Mouse (Mus musculus): Measurements from ENCODE around the gene Naa38.

Gene Naa38

DNA sequence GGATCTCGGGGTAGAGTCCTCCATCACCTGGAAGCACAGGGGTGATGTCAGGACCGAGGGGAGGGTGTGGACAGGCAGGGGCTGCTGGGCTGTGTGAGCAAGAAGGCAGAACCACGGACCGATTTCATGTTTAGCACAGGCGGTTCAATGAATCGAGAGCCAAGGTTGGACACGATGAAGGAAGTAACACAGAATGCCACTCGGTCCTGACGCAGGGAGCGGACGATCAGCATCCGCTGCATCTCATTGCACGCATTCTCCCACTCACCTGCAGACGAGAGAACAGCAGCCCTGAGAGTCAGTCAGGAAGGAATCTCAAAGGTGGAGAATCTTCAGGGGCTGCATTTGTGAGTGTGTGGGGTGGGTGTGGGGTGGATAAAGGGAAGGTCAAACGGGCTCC is 35.3 kb downstream of the Naa38 start:
- no peak for DNase-seq (ENCODE audit: low spot score in 2 of 2)

DNA sequence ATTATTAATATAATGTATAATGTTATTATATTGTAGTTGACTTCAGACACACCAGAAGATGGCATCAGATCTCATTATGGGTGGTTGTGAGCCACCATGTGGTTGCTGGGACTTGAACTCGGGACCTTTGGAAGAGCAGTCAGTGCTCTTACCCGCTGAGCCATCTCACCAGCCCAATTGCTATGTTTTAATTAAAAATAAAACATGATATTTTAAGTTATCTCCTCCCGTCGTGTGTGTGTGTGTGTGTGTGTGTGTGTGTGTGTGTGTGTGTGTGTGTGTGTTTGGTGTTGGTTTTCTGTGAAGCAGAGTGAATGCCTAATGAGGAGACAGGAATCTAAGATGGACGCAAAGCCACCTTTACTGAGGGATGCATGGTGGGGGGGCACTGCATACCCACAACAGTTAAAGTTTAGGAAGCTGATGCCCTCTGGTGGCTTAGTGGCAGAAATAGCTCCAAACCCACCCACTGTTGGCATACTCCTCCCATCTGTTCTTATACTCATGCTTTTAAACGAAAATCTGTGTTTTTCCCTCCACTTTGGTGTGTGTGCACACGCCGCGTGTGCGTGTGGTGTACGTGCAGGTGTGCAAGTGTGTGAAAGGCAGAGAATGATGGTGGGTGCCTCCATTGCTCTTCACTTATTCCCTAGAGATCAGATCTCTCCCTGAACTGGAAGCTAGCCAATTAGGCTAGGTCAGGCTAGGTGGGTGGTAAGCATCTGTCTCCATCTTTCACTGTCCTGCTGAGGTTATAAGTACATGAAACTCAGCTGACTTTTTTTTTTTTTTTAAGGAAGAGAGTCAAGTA is 36.7 kb downstream of the Naa38 start:
- DNase-seq (ENCODE audit: low spot score in 2 of 2), result peak in 1 of 2 experiments; percentile 69

DNA sequence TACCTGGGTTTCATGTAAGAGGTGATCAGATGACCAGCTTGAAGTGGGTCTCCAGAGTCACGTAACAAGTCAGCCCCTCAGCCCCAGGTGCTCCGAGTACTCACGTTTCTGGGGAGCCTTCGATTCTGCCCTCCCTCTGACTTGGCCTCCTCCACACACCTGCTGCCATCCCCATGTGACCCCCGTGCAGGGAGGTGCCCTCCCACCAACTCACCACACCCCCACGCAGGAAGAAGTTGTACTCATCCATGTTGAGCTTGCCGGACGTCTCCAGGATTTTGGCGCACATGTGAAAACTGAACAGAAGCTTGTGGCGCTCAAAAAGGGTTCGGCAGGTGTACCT is 37.3 kb downstream of the Naa38 start:
- DNase-seq (ENCODE audit: low spot score in 2 of 2), result no peak

DNA sequence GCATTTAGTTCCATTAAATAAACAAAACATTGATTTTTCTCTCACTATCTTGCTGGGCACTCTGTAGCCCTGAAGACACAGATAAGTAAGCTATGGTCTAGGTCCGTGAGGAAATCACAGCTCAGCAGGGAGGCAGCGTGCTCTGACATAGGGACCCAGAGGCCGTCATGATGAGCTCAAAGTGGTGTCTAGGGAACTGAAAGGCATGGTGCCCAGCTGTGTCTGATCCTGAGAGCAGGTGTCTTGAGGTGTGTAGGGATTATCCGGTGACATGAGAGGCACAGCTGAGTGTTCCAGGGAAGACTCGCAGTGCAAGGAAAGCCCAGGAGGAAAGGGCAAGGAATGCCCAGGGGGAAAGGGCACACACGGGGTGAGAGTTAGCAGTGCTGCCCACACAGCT is 37.9 kb downstream of the Naa38 start:
- DNase-seq (ENCODE audit: low spot score in 2 of 2), result no peak

DNA sequence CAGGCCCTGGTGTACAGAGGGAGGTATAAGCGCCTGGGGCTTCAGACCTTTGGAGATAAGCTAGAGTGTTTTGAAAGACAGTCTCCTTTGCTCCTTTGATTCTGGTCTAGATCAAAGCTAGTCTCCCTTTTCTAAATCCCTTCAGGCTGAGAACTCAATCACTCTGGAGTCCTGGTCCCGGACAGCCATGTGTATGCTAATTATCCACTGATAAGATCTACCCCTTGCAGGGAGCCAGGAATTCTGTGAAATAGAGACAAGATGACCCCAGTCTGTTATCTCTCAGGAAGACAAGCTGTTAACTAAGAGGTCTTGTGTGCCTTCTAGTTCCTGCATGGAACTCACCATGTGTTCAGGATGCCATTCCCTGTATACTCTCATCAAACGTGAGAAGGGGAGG is 42.0 kb downstream of the Naa38 start:
- DNase-seq (ENCODE audit: low spot score in 2 of 2), result no peak

DNA sequence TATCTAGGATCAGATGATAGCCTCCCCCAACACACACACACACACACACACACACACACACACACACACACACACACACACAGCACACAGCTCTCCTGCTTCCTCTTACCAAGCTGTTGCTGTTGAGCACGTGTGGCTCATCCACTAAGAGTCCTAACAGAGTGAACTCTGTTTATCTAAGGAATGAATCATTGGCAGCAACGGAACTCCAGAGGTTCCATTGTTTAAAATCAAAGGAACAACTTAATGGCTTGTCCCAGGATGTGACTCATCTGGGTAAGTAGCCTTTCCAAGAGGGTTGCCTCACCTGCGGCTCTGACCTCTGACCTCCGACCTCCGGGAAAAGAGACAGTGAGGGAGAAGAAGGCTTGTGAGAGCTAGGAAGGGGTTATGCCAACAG is 48.0 kb downstream of the Naa38 start:
- DNase-seq (ENCODE audit: low spot score in 2 of 2), result no peak

All from urinary bladder, postnatal 36 days (tissue).